Mouse (Mus musculus): ENCODE data around the gene Il34. TPM values are rescaled to one million over a fixed set of nuclear protein-coding genes. Genes with fewer than 3 reads are reported as not detected.
A peak's percentile ranks its signal among the peaks of the same experiment; 100 is the strongest.

Gene Il34
- total RNA-seq, 2 experiments from 2014 or later, result 1.2 to 2.3 TPM

GRCm38 (mm10) chr8:110706288-110706870 lies 99.3 kb downstream of the Il34 start:
- DNase-seq, result no peak

GRCm38 (mm10) chr8:110705391-110706287 lies 100.1 kb downstream of the Il34 start:
- DNase-seq, result no peak

GRCm38 (mm10) chr8:110704103-110704502 lies 101.6 kb downstream of the Il34 start:
- no peak for DNase-seq

- DNase-seq, result no peak
Measured at GRCm38 (mm10) chr8:110703460-110704061, 102.2 kb downstream of the Il34 start.

- peak; percentile 54 for DNase-seq
Measured at GRCm38 (mm10) chr8:110702636-110703459, 102.9 kb downstream of the Il34 start.

- DNase-seq, result no peak
Measured at GRCm38 (mm10) chr8:110700561-110700960, 105.2 kb downstream of the Il34 start.

- DNase-seq, result no peak
Measured at GRCm38 (mm10) chr8:110699501-110699900, 106.2 kb downstream of the Il34 start.

GRCm38 (mm10) chr8:110698098-110698497 lies 107.6 kb downstream of the Il34 start:
- no peak for DNase-seq

- DNase-seq, result no peak
Measured at GRCm38 (mm10) chr8:110697571-110697970, 108.2 kb downstream of the Il34 start.

- DNase-seq, result no peak
Measured at GRCm38 (mm10) chr8:110696051-110696450, 109.7 kb downstream of the Il34 start.

- DNase-seq, result no peak
Measured at GRCm38 (mm10) chr8:110695431-110695830, 110.3 kb downstream of the Il34 start.

- no peak for DNase-seq
Measured at GRCm38 (mm10) chr8:110694826-110695225, 110.9 kb downstream of the Il34 start.

- DNase-seq, result no peak
Measured at GRCm38 (mm10) chr8:110694226-110694625, 111.5 kb downstream of the Il34 start.

Other genes with a start within 250 kb of the Il34 start
- gene Vac14, start 187.3 kb downstream of the Il34 start, total RNA-seq (2021), result 10 to 100 TPM; 26.7 to 28.1 TPM
- 10 to 100 TPM; 50.6 to 61.0 TPM for gene Mtss1l, start 84.4 kb downstream of the Il34 start, total RNA-seq (2021)
- 10 to 100 TPM; 49.8 to 50.5 TPM for gene Cog4, start 40.7 kb upstream of the Il34 start, total RNA-seq (2021)
- gene Sf3b3, start 40.9 kb upstream of the Il34 start, total RNA-seq (2021), result 10 to 100 TPM; 61.4 to 64.9 TPM
- gene Fuk, start 96.6 kb upstream of the Il34 start, total RNA-seq (2021), result 1 to 10 TPM; 6.6 to 6.9 TPM
- 10 to 100 TPM; 36.7 to 38.2 TPM for gene St3gal2, start 114.0 kb upstream of the Il34 start, total RNA-seq (2021)
- gene Ddx19a, start 191.9 kb upstream of the Il34 start, total RNA-seq (2021), result 10 to 100 TPM; 46.5 to 49.7 TPM
- 10 to 100 TPM; 11.8 to 13.1 TPM for gene Ddx19b, start 225.8 kb upstream of the Il34 start, total RNA-seq (2021)
- 10 to 100 TPM; 50.0 to 55.8 TPM for gene Aars, start 227.2 kb upstream of the Il34 start, total RNA-seq (2021)

All from heart, postnatal 4 days (tissue).